Mouse (Mus musculus): ENCODE results near the gene Vmn2r92.
"Not testable (repeated sequence)": the region's sequence is repeated elsewhere in the genome, so short reads cannot be mapped to it uniquely, and the experiment has no call there.

GRCm38 (mm10) chr17:18161194-18161593 is 9.5 kb downstream of the Vmn2r92 start:
- not testable (repeated sequence) for TF ChIP-seq CTCF (IDR thresholded peaks at IDR 0.05; ENCODE audit: low read depth, low read length); POLR2A (IDR thresholded peaks at IDR 0.05; ENCODE audit: insufficient read depth, low read length); EP300 (IDR thresholded peaks at IDR 0.05; ENCODE audit: insufficient read depth, low read depth, low read length)

All from ES-Bruce4 (cell line).